Mouse (Mus musculus) lung, postnatal 10 days (tissue): ENCODE data around the gene Foxb1.

Experiments
- DNase-seq: peaks from one replicate; pipeline ENCODE4 v3.0.0; 2021

Foxb1 gene

GRCm38 (mm10) chr9:69760371-69761301, at the start of gene Foxb1:
Foxb1 (minus strand) TSS chr9:69760940.
- no peak for DNase-seq

- DNase-seq = peak; percentile 16
These were observed 29.8 kb upstream of the Foxb1 start for GRCm38 (mm10) chr9:69790562-69790961.

GRCm38 (mm10) chr9:69779996-69780395, 19.3 kb upstream of the Foxb1 start:
- no peak for DNase-seq

GRCm38 (mm10) chr9:69769949-69770585, 9.3 kb upstream of the Foxb1 start:
- DNase-seq = no peak

- DNase-seq = no peak
These were observed 8.6 kb upstream of the Foxb1 start for GRCm38 (mm10) chr9:69769091-69769948.

GRCm38 (mm10) chr9:69768136-69768875, 7.6 kb upstream of the Foxb1 start:
- no peak for DNase-seq

GRCm38 (mm10) chr9:69767421-69767820, 6.7 kb upstream of the Foxb1 start:
- no peak for DNase-seq

- no peak for DNase-seq
These were observed 6.2 kb upstream of the Foxb1 start for GRCm38 (mm10) chr9:69766936-69767335.

GRCm38 (mm10) chr9:69766301-69766700, 5.6 kb upstream of the Foxb1 start:
- DNase-seq = no peak

- DNase-seq = no peak
These were observed 4.8 kb upstream of the Foxb1 start for GRCm38 (mm10) chr9:69765483-69766050.

GRCm38 (mm10) chr9:69764586-69765482, 4.1 kb upstream of the Foxb1 start:
- DNase-seq = no peak

- DNase-seq = no peak
These were observed 3.2 kb upstream of the Foxb1 start for GRCm38 (mm10) chr9:69763681-69764585.

GRCm38 (mm10) chr9:69762703-69763102, 2.0 kb upstream of the Foxb1 start:
- no peak for DNase-seq

- DNase-seq = no peak
These were observed 1.5 kb upstream of the Foxb1 start for GRCm38 (mm10) chr9:69762221-69762620.

- DNase-seq = no peak
These were observed 829 bp upstream of the Foxb1 start for GRCm38 (mm10) chr9:69761569-69761968.

- DNase-seq = no peak
These were observed 969 bp downstream of the Foxb1 start for GRCm38 (mm10) chr9:69759721-69760221.

- DNase-seq = no peak
These were observed 1.7 kb downstream of the Foxb1 start for GRCm38 (mm10) chr9:69758946-69759615.

GRCm38 (mm10) chr9:69758506-69758905, 2.2 kb downstream of the Foxb1 start:
- no peak for DNase-seq

- DNase-seq = no peak
These were observed 3.5 kb downstream of the Foxb1 start for GRCm38 (mm10) chr9:69757254-69757653.
